Mouse (Mus musculus) forebrain, embryonic 11.5 days (tissue): Measurements from ENCODE around the gene Tcf23. TPM values are rescaled to one million over a fixed set of nuclear protein-coding genes. Genes with fewer than 3 reads are reported as not detected.

Experiments
- ATAC-seq: fragments of 200-750 bp; cut with Nextera tagmentation; replicated peaks from 2 replicates; pipeline ENCODE4 v1.8.0; 2017; ENCODE audit warnings: moderate TSS enrichment; ENCODE audit not compliant: low FRiP score
- DNase-seq: peaks from one replicate; pipeline ENCODE4 v3.0.0-alpha.2; 2017; ENCODE audit warnings: low spot score
- H3K27ac ChIP-seq: fragments of 300-500 bp; sonication (generic); 2 replicates; pipeline ENCODE4 v1.5.1; 2014; ENCODE audit warnings: low read depth, low read length
- H3K27me3 ChIP-seq: fragments of 300-500 bp; sonication (generic); 2 replicates; pipeline ENCODE4 v1.6.1; 2014; ENCODE audit warnings: mild to moderate bottlenecking, low read length, mixed read lengths; ENCODE audit not compliant: control insufficient read depth, insufficient read depth
- H3K36me3 ChIP-seq: fragments of 300-500 bp; sonication (generic); 2 replicates; pipeline ENCODE4 v1.6.1; 2014; ENCODE audit warnings: mild to moderate bottlenecking, low read length, moderate library complexity, mixed read lengths; ENCODE audit not compliant: control insufficient read depth, insufficient read depth
- H3K4me1 ChIP-seq: fragments of 300-500 bp; sonication (generic); replicated peaks from 2 replicates; pipeline ENCODE4 v1.6.1; 2014; ENCODE audit warnings: low read length, mixed read lengths; ENCODE audit not compliant: control insufficient read depth, insufficient read depth
- H3K4me2 ChIP-seq: fragments of 300-500 bp; sonication (generic); 2 replicates; pipeline ENCODE4 v1.6.1; 2014; ENCODE audit warnings: low read depth, mild to moderate bottlenecking, low read length, moderate library complexity, mixed read lengths; ENCODE audit not compliant: severe bottlenecking
- H3K4me3 ChIP-seq: fragments of 300-500 bp; sonication (generic); 2 replicates; pipeline ENCODE4 v1.5.1; 2014; ENCODE audit warnings: low read depth, low read length
- H3K9ac ChIP-seq: fragments of 300-500 bp; sonication (generic); 2 replicates; pipeline ENCODE4 v1.6.1; 2014; ENCODE audit warnings: low read length
- H3K9me3 ChIP-seq: fragments of 300-500 bp; sonication (generic); 2 replicates; pipeline ENCODE4 v1.6.1; 2016; ENCODE audit warnings: low read length, mixed read lengths; ENCODE audit not compliant: control insufficient read depth
- WGBS: fragments of 180-500 bp; shearing (Covaris S2); extraction: QIAGEN DNeasy Blood & Tissue Kit; methylation state at CpG from one replicate; pipeline ENCODE4 v1.1.7; 2014; 5-methylcytosine and 5-hydroxymethylcytosine counted together
- polyA plus RNA-seq: library from polyadenylated mRNA; unstranded; fragments of >200 nt; fragmentation: Nextera tagmentation; extraction: Ambion mirVana; gene quantifications from 2 replicates; pipeline ENCODE4 v1.2.1, GENCODE M21; 2014

Gene Tcf23
- polyA plus RNA-seq, 1 experiment from 2014 or later, result not detected

GRCm38 (mm10) chr5:30925217-30925616 is 43.2 kb upstream of the Tcf23 start:
- Histone ChIP-seq H3K27me3 (no peaks in the 10 kb centered on the region), H3K4me1 (peaks cover 10% of the 10 kb centered on the region), H3K4me3 (no peak overlapping the region), H3K27ac (no peak overlapping the region), H3K9me3 (no peaks in the 10 kb centered on the region), H3K9ac (no peak overlapping the region), H3K36me3 (no peaks in the 10 kb centered on the region), H3K4me2 (no peak overlapping the region)
- ATAC-seq, result no peak
- no peak for DNase-seq
- 96% methylated on average over 5 of the region's 5 CpGs for WGBS

GRCm38 (mm10) chr5:30926073-30926472 is 42.4 kb upstream of the Tcf23 start:
- Histone ChIP-seq H3K4me1 (peaks cover 7% of the 10 kb centered on the region), H3K27me3 (no peaks in the 10 kb centered on the region), H3K4me3 (no peak overlapping the region), H3K9ac (no peak overlapping the region), H3K9me3 (no peaks in the 10 kb centered on the region), H3K27ac (no peak overlapping the region), H3K36me3 (no peaks in the 10 kb centered on the region), H3K4me2 (no peak overlapping the region)
- 81% methylated on average over 2 of the region's 2 CpGs for WGBS
- ATAC-seq, result no peak
- no peak for DNase-seq

- Histone ChIP-seq H3K27ac (no peak overlapping the region), H3K4me3 (no peak overlapping the region), H3K4me2 (peak overlapping the region; percentile 27; the same call in 1 of the 2 replicates), H3K9me3 (no peaks in the 10 kb centered on the region), H3K4me1 (no peaks in the 10 kb centered on the region), H3K36me3 (no peaks in the 10 kb centered on the region), H3K9ac (no peak overlapping the region), H3K27me3 (no peaks in the 10 kb centered on the region)
- DNase-seq (no peak), ATAC-seq (0 out of 2 replicates have a peak, but pooled peaks have one; percentile 53)
- WGBS, result 45% methylated on average over 7 of the region's 7 CpGs
These were observed 40.4 kb upstream of the Tcf23 start for GRCm38 (mm10) chr5:30927945-30928529.

- no peaks in the 10 kb centered on the region for H3K4me1 ChIP-seq
- ATAC-seq (0 out of 2 replicates have a peak, but pooled peaks have one; percentile 27), DNase-seq (no peak)
- H3K27me3 ChIP-seq, result no peaks in the 10 kb centered on the region
- no peaks in the 10 kb centered on the region for H3K36me3 ChIP-seq
- no peaks in the 10 kb centered on the region for H3K9me3 ChIP-seq
- WGBS, result 48% methylated on average over 4 of the region's 4 CpGs
- H3K9ac ChIP-seq, result no peak overlapping the region
- H3K27ac ChIP-seq, result no peak overlapping the region
- no peak overlapping the region for H3K4me2 ChIP-seq
- no peak overlapping the region for H3K4me3 ChIP-seq
These were observed 38.3 kb upstream of the Tcf23 start for GRCm38 (mm10) chr5:30930121-30930520.

- Histone ChIP-seq H3K4me3 (no peak overlapping the region), H3K9ac (no peak overlapping the region), H3K4me2 (no peak overlapping the region), H3K27me3 (no peaks in the 10 kb centered on the region), H3K27ac (no peak overlapping the region), H3K9me3 (no peaks in the 10 kb centered on the region), H3K4me1 (no peaks in the 10 kb centered on the region), H3K36me3 (no peaks in the 10 kb centered on the region)
- WGBS, result 87% methylated on average over 6 of the region's 6 CpGs
- ATAC-seq (no peak), DNase-seq (no peak)
These were observed 37.6 kb upstream of the Tcf23 start for GRCm38 (mm10) chr5:30930846-30931245.

- WGBS, result 86% methylated on average over 4 of the region's 4 CpGs
- H3K36me3 ChIP-seq, result no peaks in the 10 kb centered on the region
- H3K9ac ChIP-seq, result no peak overlapping the region
- no peaks in the 10 kb centered on the region for H3K9me3 ChIP-seq
- H3K4me3 ChIP-seq, result no peak overlapping the region
- DNase-seq (no peak), ATAC-seq (no peak)
- H3K27me3 ChIP-seq, result no peaks in the 10 kb centered on the region
- no peak overlapping the region for H3K27ac ChIP-seq
- no peak overlapping the region for H3K4me2 ChIP-seq
- no peaks in the 10 kb centered on the region for H3K4me1 ChIP-seq
These were observed 37.1 kb upstream of the Tcf23 start for GRCm38 (mm10) chr5:30931378-30931777.

- Histone ChIP-seq H3K36me3 (no peaks in the 10 kb centered on the region), H3K9me3 (no peaks in the 10 kb centered on the region), H3K9ac (no peak overlapping the region), H3K4me1 (no peaks in the 10 kb centered on the region), H3K27me3 (no peaks in the 10 kb centered on the region), H3K4me2 (no peak overlapping the region), H3K27ac (no peak overlapping the region), H3K4me3 (no peak overlapping the region)
- WGBS, result 75% methylated on average over 5 of the region's 5 CpGs
- ATAC-seq (no peak), DNase-seq (no peak)
These were observed 34.8 kb upstream of the Tcf23 start for GRCm38 (mm10) chr5:30933705-30934104.

GRCm38 (mm10) chr5:30934725-30935461 is 33.6 kb upstream of the Tcf23 start:
- Histone ChIP-seq H3K4me1 (no peaks in the 10 kb centered on the region), H3K27ac (no peak overlapping the region), H3K27me3 (no peaks in the 10 kb centered on the region), H3K4me3 (no peak overlapping the region), H3K4me2 (no peak overlapping the region), H3K9ac (no peak overlapping the region), H3K36me3 (no peaks in the 10 kb centered on the region), H3K9me3 (no peaks in the 10 kb centered on the region)
- DNase-seq (no peak), ATAC-seq (no peak)
- WGBS, result 85% methylated on average over 5 of the region's 5 CpGs

- no peak overlapping the region for H3K4me3 ChIP-seq
- H3K4me1 ChIP-seq, result peaks cover 3% of the 10 kb centered on the region; the same call in 1 of the 2 replicates
- H3K4me2 ChIP-seq, result no peak overlapping the region
- H3K27ac ChIP-seq, result no peak overlapping the region
- H3K9ac ChIP-seq, result no peak overlapping the region
- ATAC-seq, result no peak
- WGBS, result 90% methylated on average over 2 of the region's 2 CpGs
- H3K9me3 ChIP-seq, result no peaks in the 10 kb centered on the region
- H3K27me3 ChIP-seq, result peaks cover 2% of the 10 kb centered on the region; the same call in 1 of the 2 replicates
- no peaks in the 10 kb centered on the region for H3K36me3 ChIP-seq
- no peak for DNase-seq
These were observed 25.5 kb upstream of the Tcf23 start for GRCm38 (mm10) chr5:30943004-30943403.
